In genomic region chr14:54259003-54259721, GRCm38 (mm10) we compare ENCODE assay signal across 8 mouse cellular contexts. TPM values are rescaled to one million over a fixed set of nuclear protein-coding genes. Genes with fewer than 3 reads are reported as not detected.
DNase-seq lines count a peak whose midpoint lies in the region; ATAC-seq lines count a peak whose summit lies in the region.

No protein-coding gene starts in this region.

- peak overlapping the region; percentile 91 for H3K4me3 ChIP-seq in megakaryocyte, embryonic 14.5 days (replicated peaks)

- no peaks in the 10 kb centered on the region for H3K27me3 ChIP-seq in megakaryocyte, embryonic 14.5 days (replicated peaks)

- intact Hi-C loops in gastrocnemius, postnatal 14 days (cut with DNase I; ENCODE audit: low total_unique reads) = no loop called here

- H3K4me1 ChIP-seq in megakaryocyte, embryonic 14.5 days = peaks cover 42% of the 10 kb centered on the region

- peaks cover 37% of the 10 kb centered on the region for H3K36me3 ChIP-seq in megakaryocyte, embryonic 14.5 days (replicated peaks; ENCODE audit: low read length)

- peak; percentile 87 for ATAC-seq in inflammation-experienced regulatory T-cells, adult 6 months

- H3K9me3 ChIP-seq in megakaryocyte, embryonic 14.5 days = no peaks in the 10 kb centered on the region

- DNase-seq in adrenal gland, adult 18-20 months (ENCODE audit: low spot score in 2 of 2) = peak; percentile 97 to 98
- peak; percentile 94 for DNase-seq in embryo, embryonic 11 days
- peak; percentile 95 for DNase-seq in gastrocnemius, postnatal 14 days
- peak; percentile 39 to 78 for DNase-seq in left cerebral cortex, adult 9 months (ENCODE audit: low spot score in 2 of 2)
- DNase-seq in right cerebral cortex, adult 2 months (ENCODE audit: low spot score in 2 of 2) = peak; percentile 77 to 78
- DNase-seq in urinary bladder, postnatal 14 days (ENCODE audit: low spot score) = peak; percentile 99

RNA-seq across cellular contexts. Expression of gene Abhd4, which starts 5.2 kb away (rescaled TPM):
- 100 to 1,000 TPM; 463 to 735 TPM for total RNA-seq in adrenal gland, adult 18-20 months (2021)
- 10 to 100 TPM; 18.4 to 19.9 TPM for total RNA-seq in gastrocnemius, postnatal 14 days (2021)
- polyA plus RNA-seq in inflammation-experienced regulatory T-cells, adult 6 months (2017; shearing (Covaris generic)) = 10 to 100 TPM; 20.3 to 33.0 (median 29.4) TPM
- polyA plus RNA-seq in megakaryocyte, embryonic 14.5 days (2012; ENCODE audit: insufficient read depth, low replicate concordance) = 17.3 and 19.7 TPM in 2 replicates

RNA-seq across cellular contexts. Expression of gene Dad1, which starts 5.3 kb away (rescaled TPM):
- total RNA-seq in adrenal gland, adult 18-20 months (2021) = 100 to 1,000 TPM; 381 to 382 TPM
- total RNA-seq in gastrocnemius, postnatal 14 days (2021) = 10 to 100 TPM; 67.4 to 70.3 TPM
- polyA plus RNA-seq in inflammation-experienced regulatory T-cells, adult 6 months (2017; shearing (Covaris generic)) = 100 to 1,000 TPM; 393 to 515 (median 490) TPM
- polyA plus RNA-seq in megakaryocyte, embryonic 14.5 days (2012; ENCODE audit: insufficient read depth, low replicate concordance) = 15.0 and 54.8 TPM in 2 replicates

RNA-seq across cellular contexts. Expression of gene Olfr49, which starts 25.6 kb away (rescaled TPM):
- total RNA-seq in adrenal gland, adult 18-20 months (2021) = under 1 TPM in 1 of 2 experiments, not detected in 1; 0.07 TPM
- total RNA-seq in gastrocnemius, postnatal 14 days (2021) = not detected
- under 1 TPM in 1 of 3 experiments, not detected in 2; 0.09 TPM for polyA plus RNA-seq in inflammation-experienced regulatory T-cells, adult 6 months (2017; shearing (Covaris generic))
- polyA plus RNA-seq in megakaryocyte, embryonic 14.5 days (2012; ENCODE audit: insufficient read depth, low replicate concordance) = not detected in 2 replicates

Comparison
In these comparisons a context has a peak if more than half of its experiments do, and no peak if none do; other contexts are left out.
1. Peak in every context shown above with its lines: DNase-seq, ATAC-seq and H3K4me3 ChIP-seq.
2. RNA of gene Abhd4, which starts 5.2 kb away (total RNA-seq): 463 to 735 TPM in adrenal gland, adult 18-20 months; 18.4 to 19.9 TPM in gastrocnemius, postnatal 14 days; every median in the first group is over 10 times any median in the second.
3. RNA of gene Dad1, which starts 5.3 kb away (total RNA-seq): 381 to 382 TPM in adrenal gland, adult 18-20 months; 67.4 to 70.3 TPM in gastrocnemius, postnatal 14 days; every median in the first group is over 4 times any median in the second.